Mouse (Mus musculus) forebrain, embryonic 13.5 days (tissue): ENCODE measurements around the gene Arhgef6. TPM values are rescaled to one million over a fixed set of nuclear protein-coding genes. Genes with fewer than 3 reads are reported as not detected.

ENCODE experiments used
- ATAC-seq: fragments of 200-750 bp; cut with Nextera tagmentation; 2 replicates; pipeline ENCODE4 v1.8.0; 2017
- H3K27ac ChIP-seq: fragments of 300-500 bp; sonication (generic); 2 replicates; pipeline ENCODE4 v1.5.1; 2015; ENCODE audit warnings: inconsistent platforms, mild to moderate bottlenecking, moderate library complexity
- H3K27me3 ChIP-seq: fragments of 300-500 bp; sonication (generic); 2 replicates; pipeline ENCODE4 v1.6.1; 2015; ENCODE audit warnings: mild to moderate bottlenecking, inconsistent platforms
- H3K36me3 ChIP-seq: fragments of 300-500 bp; sonication (generic); 2 replicates; pipeline ENCODE4 v1.6.1; 2015; ENCODE audit warnings: mild to moderate bottlenecking, inconsistent platforms; ENCODE audit not compliant: poor library complexity, severe bottlenecking
- H3K4me1 ChIP-seq: fragments of 300-500 bp; sonication (generic); 2 replicates; pipeline ENCODE4 v1.6.1; 2015; ENCODE audit warnings: inconsistent platforms
- H3K4me2 ChIP-seq: fragments of 300-500 bp; sonication (generic); 2 replicates; pipeline ENCODE4 v1.6.1; 2015; ENCODE audit warnings: inconsistent platforms, mild to moderate bottlenecking, moderate library complexity
- H3K4me3 ChIP-seq: fragments of 300-500 bp; sonication (generic); 2 replicates; pipeline ENCODE4 v1.5.1; 2015; ENCODE audit warnings: mild to moderate bottlenecking, inconsistent platforms
- H3K9ac ChIP-seq: fragments of 300-500 bp; sonication (generic); 2 replicates; pipeline ENCODE4 v1.6.1; 2015; ENCODE audit warnings: mild to moderate bottlenecking, inconsistent platforms
- H3K9me3 ChIP-seq: fragments of 300-500 bp; sonication (generic); replicated peaks from 2 replicates; pipeline ENCODE4 v1.6.1; 2016; ENCODE audit warnings: inconsistent platforms
- WGBS: fragments of 180-500 bp; shearing (Covaris S2); methylation state at CpG from one replicate; pipeline ENCODE4 v1.1.7; 2015; 5-methylcytosine and 5-hydroxymethylcytosine counted together
- polyA plus RNA-seq: library from polyadenylated mRNA; unstranded; fragments of >200 nt; fragmentation: Nextera tagmentation; extraction: Ambion mirVana; gene quantifications from 2 replicates; pipeline ENCODE4 v1.2.1, GENCODE M21; 2015

Gene Arhgef6
- polyA plus RNA-seq, 1 experiment from 2014 or later = 4.4 TPM

DNA sequence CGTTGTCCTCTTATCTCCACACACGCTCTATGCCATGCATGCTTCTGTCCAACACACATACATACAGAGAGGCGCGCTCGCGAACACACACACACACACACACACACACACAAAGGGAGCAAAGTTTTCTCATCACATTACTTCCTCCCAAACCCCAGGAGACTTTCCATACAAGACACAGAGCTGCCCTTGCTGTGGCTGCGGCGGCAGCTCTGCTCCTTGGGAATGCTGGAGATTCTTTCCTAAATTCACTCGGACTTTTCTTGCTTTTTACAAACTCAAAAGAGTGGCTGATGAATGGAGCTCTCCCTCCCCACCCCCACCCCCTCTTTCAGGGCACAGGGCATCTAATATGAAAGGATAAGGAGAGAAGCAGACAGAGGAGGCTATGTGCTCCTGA is 52.2 kb downstream of the Arhgef6 start:
- Histone ChIP-seq H3K4me3 (no peak overlapping the region), H3K4me2 (no peak overlapping the region), H3K27me3 (no peaks in the 10 kb centered on the region), H3K9ac (no peak overlapping the region), H3K36me3 (no peaks in the 10 kb centered on the region), H3K27ac (no peak overlapping the region), H3K9me3 (no peaks in the 10 kb centered on the region), H3K4me1 (no peaks in the 10 kb centered on the region)
- ATAC-seq = no peak
- WGBS = 48% methylated on average over 9 of the region's 9 CpGs

DNA sequence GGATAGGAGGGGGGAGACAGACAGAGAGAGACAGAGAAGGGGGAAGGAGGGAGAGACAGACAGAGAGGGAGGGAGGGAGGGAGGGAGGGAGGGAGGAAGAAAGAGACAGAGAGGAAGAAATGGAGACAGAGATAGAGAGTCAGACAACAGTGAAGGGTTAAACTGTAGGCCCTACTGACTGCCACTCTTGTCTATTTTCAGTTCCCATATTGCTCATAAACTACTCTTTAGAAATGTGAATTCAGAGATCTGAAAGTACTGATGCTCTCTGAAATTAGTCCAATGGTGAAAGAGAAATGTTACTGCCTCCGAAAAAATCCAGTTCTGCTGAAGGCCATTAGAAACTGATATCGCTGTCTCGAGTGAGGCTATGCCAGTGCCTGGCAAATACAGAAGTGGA is 56.3 kb downstream of the Arhgef6 start:
- Histone ChIP-seq H3K4me1 (peaks cover 6% of the 10 kb centered on the region; the same call in 1 of the 2 replicates), H3K27me3 (no peaks in the 10 kb centered on the region), H3K9me3 (no peaks in the 10 kb centered on the region), H3K4me2 (no peak overlapping the region), H3K36me3 (no peaks in the 10 kb centered on the region), H3K4me3 (no peak overlapping the region), H3K27ac (no peak overlapping the region), H3K9ac (no peak overlapping the region)
- 92% methylated on average over 3 of the region's 3 CpGs for WGBS
- ATAC-seq = no peak

DNA sequence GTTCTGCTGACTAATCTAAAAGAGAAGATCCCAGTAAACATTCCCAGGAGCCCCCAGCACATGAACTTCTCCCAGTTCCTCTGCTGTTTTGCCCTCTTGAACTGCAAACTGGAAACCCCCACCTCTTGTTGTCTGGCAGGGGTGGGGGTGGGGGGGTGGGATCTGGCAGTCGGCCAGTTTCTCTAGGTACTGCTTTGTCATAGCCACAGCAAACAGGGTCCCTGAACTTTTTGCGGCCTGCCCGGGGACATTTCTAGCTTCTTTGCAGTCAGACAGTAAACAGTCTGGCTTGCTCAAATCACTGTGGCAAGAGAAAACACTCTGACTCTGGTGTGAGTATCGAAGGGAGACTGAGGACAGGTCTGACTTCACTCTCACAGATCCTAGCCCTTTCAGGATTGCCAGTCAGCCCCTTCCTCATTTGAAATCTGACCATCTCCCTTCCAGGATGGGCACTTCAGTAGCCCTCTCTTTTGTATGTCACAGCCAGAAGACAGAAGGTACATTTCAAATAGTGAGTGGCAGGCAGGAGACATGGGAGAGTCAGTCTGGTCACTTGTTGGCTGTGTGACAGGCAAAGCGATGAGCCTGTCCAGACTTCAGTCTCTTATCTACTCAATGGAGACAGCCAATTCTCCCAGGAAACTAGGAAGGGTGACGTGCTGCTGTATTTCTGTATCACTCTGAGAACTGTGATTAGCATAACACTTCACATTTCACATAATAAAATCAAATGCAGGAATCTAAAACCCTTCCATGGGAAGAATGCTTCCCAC is 60.8 kb downstream of the Arhgef6 start:
- WGBS = 34% methylated on average over 6 of the region's 6 CpGs
- Histone ChIP-seq H3K36me3 (no peaks in the 10 kb centered on the region), H3K4me2 (no peak overlapping the region), H3K9me3 (no peaks in the 10 kb centered on the region), H3K4me1 (peaks cover 6% of the 10 kb centered on the region; the same call in 1 of the 2 replicates), H3K27me3 (no peaks in the 10 kb centered on the region), H3K9ac (no peak overlapping the region), H3K27ac (no peak overlapping the region), H3K4me3 (no peak overlapping the region)
- no peak; the same call in 1 of the 2 replicates for ATAC-seq

DNA sequence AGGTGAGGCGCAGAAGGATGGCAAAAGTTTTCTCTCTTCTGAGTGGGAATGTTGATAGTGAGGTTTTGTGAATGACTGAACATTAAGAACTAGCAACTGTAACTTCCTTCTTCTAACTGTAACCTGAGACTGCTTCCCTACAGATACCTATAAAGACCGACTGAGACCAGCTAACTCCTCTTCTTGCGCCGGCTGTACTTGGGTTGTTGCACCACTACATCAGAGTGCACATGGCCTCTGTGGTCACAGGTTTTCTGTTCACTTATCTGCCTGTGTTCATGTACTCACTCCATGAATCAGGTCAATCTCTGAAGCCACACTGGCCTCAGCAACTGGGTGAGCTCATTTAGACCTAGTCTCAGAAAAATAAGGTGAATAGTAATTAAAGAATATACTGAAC is 75.0 kb downstream of the Arhgef6 start:
- no peak overlapping the region for H3K4me3 ChIP-seq
- 92% methylated on average over 4 of the region's 4 CpGs for WGBS

DNA sequence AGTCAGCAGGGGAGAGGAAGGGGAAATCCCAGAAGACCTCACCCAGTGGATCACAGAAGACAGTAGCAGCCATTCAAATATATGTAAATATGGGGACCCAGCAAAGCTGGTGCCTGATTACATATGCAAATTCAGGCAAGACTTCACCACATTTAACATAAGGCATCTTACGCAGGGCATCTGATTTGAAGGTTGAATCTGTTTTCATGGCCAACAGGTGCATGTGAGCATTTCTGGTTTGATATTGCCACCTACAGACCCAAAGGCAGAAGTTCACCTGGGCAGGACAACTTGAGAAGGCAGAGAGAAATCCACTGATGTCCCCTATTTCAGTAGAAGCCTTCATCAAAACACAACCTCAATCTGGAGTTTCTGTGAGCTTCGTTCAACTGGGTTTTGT is 77.8 kb downstream of the Arhgef6 start:
- no peak overlapping the region for H3K9ac ChIP-seq
- ATAC-seq = no peak
- H3K27ac ChIP-seq = no peak overlapping the region
- WGBS = 49% methylated on average over 2 of the region's 2 CpGs
- H3K36me3 ChIP-seq = no peaks in the 10 kb centered on the region
- no peaks in the 10 kb centered on the region for H3K27me3 ChIP-seq
- no peak overlapping the region for H3K4me2 ChIP-seq
- no peaks in the 10 kb centered on the region for H3K9me3 ChIP-seq
- H3K4me1 ChIP-seq = no peaks in the 10 kb centered on the region
- H3K4me3 ChIP-seq = no peak overlapping the region

More for the DNA sequence above, 75.0 kb downstream of the Arhgef6 start:
- no peaks in the 10 kb centered on the region for H3K9me3 ChIP-seq
- no peaks in the 10 kb centered on the region for H3K27me3 ChIP-seq
- no peak overlapping the region for H3K4me2 ChIP-seq
- no peak for ATAC-seq
- H3K4me1 ChIP-seq = no peaks in the 10 kb centered on the region
- no peaks in the 10 kb centered on the region for H3K36me3 ChIP-seq
- no peak overlapping the region for H3K27ac ChIP-seq
- no peak overlapping the region for H3K9ac ChIP-seq

DNA sequence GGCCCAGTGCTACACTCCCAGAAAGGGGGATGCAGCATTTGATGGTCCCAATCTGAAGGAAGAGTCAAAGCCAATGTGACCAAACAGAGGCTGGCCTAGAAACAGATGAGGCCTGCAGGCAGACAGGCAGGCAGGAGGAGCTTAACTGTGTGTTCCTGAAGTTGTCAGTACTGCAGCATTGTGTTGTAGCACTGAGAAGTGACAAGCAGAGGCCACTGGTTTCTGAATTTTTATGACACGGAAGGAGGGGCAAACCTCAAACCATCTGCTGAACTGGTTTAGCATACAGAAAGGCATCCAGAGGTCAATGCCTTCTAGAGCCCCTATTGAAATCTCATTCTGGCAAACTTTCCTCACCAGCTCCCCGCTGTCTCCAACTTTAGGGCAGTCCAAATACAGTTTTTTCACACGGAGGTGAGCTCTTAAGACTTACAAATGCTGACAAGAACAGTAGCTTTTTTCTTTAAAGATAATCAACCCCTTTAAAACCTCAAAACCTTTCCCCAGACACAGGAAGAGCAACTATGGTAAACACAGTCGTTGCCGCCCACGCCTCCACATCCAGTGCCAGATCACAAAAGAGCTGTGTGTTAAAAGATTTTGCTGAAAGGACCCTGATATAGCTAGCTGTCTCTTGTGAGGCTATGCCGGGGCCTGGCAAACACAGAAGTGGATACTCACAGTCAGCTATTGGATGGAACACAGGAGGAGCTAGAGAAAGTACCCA is 85.0 kb downstream of the Arhgef6 start:
- 76% methylated on average over 7 of the region's 7 CpGs for WGBS
- no peak overlapping the region for H3K4me3 ChIP-seq
- H3K36me3 ChIP-seq = no peaks in the 10 kb centered on the region
- H3K4me1 ChIP-seq = no peaks in the 10 kb centered on the region
- no peaks in the 10 kb centered on the region for H3K9me3 ChIP-seq
- no peak for ATAC-seq
- H3K27ac ChIP-seq = no peak overlapping the region
- H3K9ac ChIP-seq = no peak overlapping the region
- H3K4me2 ChIP-seq = no peak overlapping the region
- H3K27me3 ChIP-seq = no peaks in the 10 kb centered on the region

DNA sequence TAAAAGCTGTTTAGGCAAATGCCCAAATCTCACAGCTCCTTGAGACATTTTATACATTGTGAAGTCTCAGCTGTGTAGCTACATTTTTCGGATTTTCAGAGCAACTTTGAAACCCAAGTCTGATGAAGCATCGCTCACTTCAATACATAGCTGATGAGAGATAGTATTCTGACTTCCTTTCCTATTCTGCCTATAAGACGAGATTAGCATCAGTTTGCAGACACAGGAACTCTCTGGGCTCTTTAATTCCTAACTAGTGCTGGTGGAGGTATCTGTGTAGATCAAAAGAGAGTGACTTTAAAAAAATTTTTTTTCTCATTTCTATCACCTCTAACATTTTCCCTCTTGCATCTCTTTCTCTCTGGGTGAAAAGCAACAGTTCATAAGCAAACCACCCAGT is 100.0 kb downstream of the Arhgef6 start:
- no peak overlapping the region for H3K4me3 ChIP-seq
- no peak overlapping the region for H3K9ac ChIP-seq
- H3K9me3 ChIP-seq = no peaks in the 10 kb centered on the region
- H3K27ac ChIP-seq = no peak overlapping the region
- H3K27me3 ChIP-seq = no peaks in the 10 kb centered on the region
- no peaks in the 10 kb centered on the region for H3K4me1 ChIP-seq
- no peaks in the 10 kb centered on the region for H3K36me3 ChIP-seq
- no peak overlapping the region for H3K4me2 ChIP-seq
- 81% methylated on average over 3 of the region's 3 CpGs for WGBS
- ATAC-seq = no peak

DNA sequence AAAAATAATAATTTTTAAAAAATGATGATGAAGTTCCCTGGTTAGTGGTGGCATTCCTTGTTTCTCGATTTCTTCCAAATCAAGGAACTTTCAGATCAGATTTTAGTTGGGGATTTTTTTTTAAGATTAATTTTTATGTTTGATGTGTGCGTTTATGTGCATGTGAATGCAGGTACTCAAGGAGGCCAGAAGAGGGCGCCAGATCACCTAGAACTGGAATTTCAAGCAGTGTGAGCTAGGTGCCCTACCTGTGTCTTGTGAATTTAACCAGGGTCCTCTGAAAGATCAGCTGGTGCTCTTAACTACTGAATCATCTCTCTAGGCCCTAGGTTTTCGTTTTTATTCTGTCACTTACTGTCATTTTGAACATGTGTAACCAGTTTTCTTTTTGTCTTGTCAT is 102.5 kb downstream of the Arhgef6 start:
- no peak for ATAC-seq
- H3K9me3 ChIP-seq = no peaks in the 10 kb centered on the region
- H3K27ac ChIP-seq = no peak overlapping the region
- no peaks in the 10 kb centered on the region for H3K27me3 ChIP-seq
- 64% methylated on average over 4 of the region's 4 CpGs for WGBS
- no peak overlapping the region for H3K4me2 ChIP-seq
- H3K9ac ChIP-seq = no peak overlapping the region
- no peaks in the 10 kb centered on the region for H3K4me1 ChIP-seq
- no peaks in the 10 kb centered on the region for H3K36me3 ChIP-seq
- no peak overlapping the region for H3K4me3 ChIP-seq

DNA sequence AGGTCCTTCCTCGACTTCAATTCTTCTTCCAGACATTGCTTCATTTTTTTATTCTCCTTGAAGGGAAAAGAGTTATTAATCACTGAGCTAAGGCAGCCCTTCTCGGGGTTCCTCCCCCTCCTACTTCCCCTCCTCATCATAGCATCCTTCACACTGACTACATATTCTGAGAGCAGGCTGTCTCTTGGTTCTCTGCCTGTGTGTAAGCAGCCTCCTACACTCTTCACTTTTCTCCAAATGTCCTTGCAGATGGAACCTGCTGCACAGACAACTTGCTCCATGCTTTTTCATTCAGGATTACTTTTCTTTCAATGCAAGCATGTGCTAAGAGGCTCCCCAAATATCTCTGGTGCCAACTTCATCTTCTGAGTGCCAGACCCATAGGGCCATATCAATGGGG is 104.9 kb downstream of the Arhgef6 start:
- 73% methylated on average over 2 of the region's 2 CpGs for WGBS
- H3K4me3 ChIP-seq = no peak overlapping the region
- H3K27me3 ChIP-seq = no peaks in the 10 kb centered on the region
- no peak overlapping the region for H3K4me2 ChIP-seq
- no peaks in the 10 kb centered on the region for H3K36me3 ChIP-seq
- ATAC-seq = no peak
- H3K4me1 ChIP-seq = no peaks in the 10 kb centered on the region
- H3K27ac ChIP-seq = no peak overlapping the region
- no peak overlapping the region for H3K9ac ChIP-seq
- no peaks in the 10 kb centered on the region for H3K9me3 ChIP-seq

DNA sequence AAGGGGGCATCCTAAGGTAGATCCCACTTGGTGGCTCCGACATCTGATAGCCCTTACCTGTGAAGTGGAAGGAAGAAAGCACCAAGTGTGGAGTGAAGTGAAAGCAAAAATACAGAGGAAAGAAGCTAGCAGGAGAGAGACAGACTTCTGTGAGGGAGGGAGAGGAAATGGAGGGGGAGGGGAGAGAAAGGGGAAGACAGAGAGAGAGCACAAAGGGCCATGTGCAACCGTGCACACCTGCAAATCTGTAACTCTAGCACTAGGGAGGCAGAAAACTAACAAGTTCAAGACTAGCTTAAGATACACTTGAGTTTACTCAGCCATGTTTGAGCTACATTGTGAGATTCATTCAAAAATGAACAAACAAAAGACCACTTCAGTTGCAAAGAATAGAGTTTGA is 110.4 kb downstream of the Arhgef6 start:
- no peak overlapping the region for H3K9ac ChIP-seq
- ATAC-seq = no peak
- H3K27ac ChIP-seq = no peak overlapping the region
- H3K27me3 ChIP-seq = no peaks in the 10 kb centered on the region
- WGBS = 65% methylated on average over 2 of the region's 2 CpGs
- no peaks in the 10 kb centered on the region for H3K36me3 ChIP-seq
- H3K4me2 ChIP-seq = no peak overlapping the region
- H3K4me1 ChIP-seq = no peaks in the 10 kb centered on the region
- no peak overlapping the region for H3K4me3 ChIP-seq
- no peaks in the 10 kb centered on the region for H3K9me3 ChIP-seq

DNA sequence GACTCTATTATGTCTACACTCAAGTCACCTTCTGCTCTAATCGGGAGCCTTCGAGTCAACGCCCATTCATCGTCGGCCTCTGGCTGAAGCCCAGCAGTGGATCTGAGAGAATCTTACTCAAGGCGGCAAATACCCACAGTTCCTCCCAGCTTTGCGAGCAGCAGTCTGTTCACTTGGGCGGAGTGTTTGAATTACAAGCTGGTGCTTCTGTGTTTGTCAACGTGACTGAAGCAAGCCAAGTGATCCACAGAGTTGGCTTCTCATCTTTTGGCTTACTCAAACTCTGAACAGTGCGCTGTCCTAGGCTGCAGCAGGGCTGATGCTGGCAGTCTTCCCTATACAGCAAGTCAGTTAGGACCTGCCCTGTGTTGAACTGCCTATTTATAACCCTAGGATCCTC is 115.2 kb downstream of the Arhgef6 start:
- no peak overlapping the region for H3K4me2 ChIP-seq
- H3K9me3 ChIP-seq = no peaks in the 10 kb centered on the region
- H3K27me3 ChIP-seq = no peaks in the 10 kb centered on the region
- no peak overlapping the region for H3K27ac ChIP-seq
- H3K4me3 ChIP-seq = no peak overlapping the region
- no peak overlapping the region for H3K9ac ChIP-seq
- no peak for ATAC-seq
- 82% methylated on average over 10 of the region's 10 CpGs for WGBS
- H3K4me1 ChIP-seq = no peaks in the 10 kb centered on the region
- no peaks in the 10 kb centered on the region for H3K36me3 ChIP-seq

DNA sequence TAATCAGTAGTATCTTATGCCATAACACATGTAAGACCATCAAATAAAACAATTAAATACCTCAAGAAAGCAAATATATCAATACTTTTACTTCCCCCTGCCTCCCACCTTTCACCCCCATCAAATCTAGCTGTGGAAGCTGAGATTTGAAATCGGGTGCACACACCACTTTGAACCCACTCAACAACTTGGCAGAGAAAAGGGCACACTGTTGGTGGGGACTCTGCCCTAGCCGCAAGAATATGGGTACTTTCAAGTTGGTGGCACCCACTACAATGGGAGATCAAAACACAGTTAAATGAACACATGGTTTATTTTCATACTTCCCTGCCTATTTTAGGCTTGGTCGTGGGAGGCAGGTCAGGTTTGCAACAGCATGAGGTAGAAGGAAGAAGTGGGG is 116.6 kb downstream of the Arhgef6 start:
- H3K4me1 ChIP-seq = no peaks in the 10 kb centered on the region
- no peak overlapping the region for H3K9ac ChIP-seq
- H3K4me2 ChIP-seq = no peak overlapping the region
- H3K9me3 ChIP-seq = no peaks in the 10 kb centered on the region
- no peak for ATAC-seq
- no peaks in the 10 kb centered on the region for H3K27me3 ChIP-seq
- H3K36me3 ChIP-seq = no peaks in the 10 kb centered on the region
- no peak overlapping the region for H3K4me3 ChIP-seq
- no peak overlapping the region for H3K27ac ChIP-seq
- 92% methylated on average over 3 of the region's 3 CpGs for WGBS
